Mouse (Mus musculus): Measurements from ENCODE around the gene Prex1.

The Prex1 gene

GRCm38 (mm10) chr2:166636867-166637672, 76.6 kb downstream of the Prex1 start:
- DNase-seq (ENCODE audit: low read depth, low spot score) = no peak

GRCm38 (mm10) chr2:166635521-166635920, 78.1 kb downstream of the Prex1 start:
- no peak for DNase-seq (ENCODE audit: low read depth, low spot score)

GRCm38 (mm10) chr2:166632571-166633361, 80.9 kb downstream of the Prex1 start:
- DNase-seq (ENCODE audit: low read depth, low spot score) = no peak

- no peak for DNase-seq (ENCODE audit: low read depth, low spot score)
These were observed 81.9 kb downstream of the Prex1 start for GRCm38 (mm10) chr2:166631621-166632171.

- DNase-seq (ENCODE audit: low read depth, low spot score) = no peak
These were observed 82.4 kb downstream of the Prex1 start for GRCm38 (mm10) chr2:166631189-166631588.

GRCm38 (mm10) chr2:166629941-166630674, 83.5 kb downstream of the Prex1 start:
- no peak for DNase-seq (ENCODE audit: low read depth, low spot score)

GRCm38 (mm10) chr2:166627578-166627977, 86.1 kb downstream of the Prex1 start:
- no peak for DNase-seq (ENCODE audit: low read depth, low spot score)

GRCm38 (mm10) chr2:166625219-166625618, 88.4 kb downstream of the Prex1 start:
- DNase-seq (ENCODE audit: low read depth, low spot score) = no peak

GRCm38 (mm10) chr2:166623081-166623567, 90.5 kb downstream of the Prex1 start:
- no peak for DNase-seq (ENCODE audit: low read depth, low spot score)

- DNase-seq (ENCODE audit: low read depth, low spot score) = no peak
These were observed 91.0 kb downstream of the Prex1 start for GRCm38 (mm10) chr2:166622590-166622989.

GRCm38 (mm10) chr2:166622079-166622478, 91.6 kb downstream of the Prex1 start:
- no peak for DNase-seq (ENCODE audit: low read depth, low spot score)

GRCm38 (mm10) chr2:166620529-166621466, 92.8 kb downstream of the Prex1 start:
- DNase-seq (ENCODE audit: low read depth, low spot score) = no peak

GRCm38 (mm10) chr2:166619906-166620490, 93.6 kb downstream of the Prex1 start:
- DNase-seq (ENCODE audit: low read depth, low spot score) = no peak

GRCm38 (mm10) chr2:166619270-166619669, 94.4 kb downstream of the Prex1 start:
- no peak for DNase-seq (ENCODE audit: low read depth, low spot score)

- no peak for DNase-seq (ENCODE audit: low read depth, low spot score)
These were observed 95.9 kb downstream of the Prex1 start for GRCm38 (mm10) chr2:166617706-166618105.

- no peak for DNase-seq (ENCODE audit: low read depth, low spot score)
These were observed 98.1 kb downstream of the Prex1 start for GRCm38 (mm10) chr2:166615338-166616075.

- no peak for DNase-seq (ENCODE audit: low read depth, low spot score)
These were observed 103.4 kb downstream of the Prex1 start for GRCm38 (mm10) chr2:166610271-166610670.

- DNase-seq (ENCODE audit: low read depth, low spot score) = no peak
These were observed 105.1 kb downstream of the Prex1 start for GRCm38 (mm10) chr2:166608509-166608908.

GRCm38 (mm10) chr2:166606481-166607245, 107.0 kb downstream of the Prex1 start:
- no peak for DNase-seq (ENCODE audit: low read depth, low spot score)

Data from c-Kit-negative CD71-positive TER-119-positive erythroid progenitor cells, embryonic 14.5 days (primary cell).